Mouse (Mus musculus) embryo, embryonic 10.5 days (tissue): ENCODE measurements at regions not wholly inside any gene's neighbourhood (a gene's known extent, or its start where the extent isn't known, plus 50 kb on each side); places are given as distances from the start of the nearest gene placed in this dataset.

ENCODE experiments used
- DNase-seq: peaks from one replicate; pipeline ENCODE4 v3.0.0-alpha.2; 2015; ENCODE audit warnings: low spot score

GRCm38 (mm10) chr13:116414473-116414872 lies 105.0 kb upstream of the Isl1 start:
- no peak for DNase-seq

- DNase-seq: no peak
Observed at GRCm38 (mm10) chr13:116410682-116411081, 101.2 kb upstream of the Isl1 start.
